Mouse (Mus musculus): ENCODE measurements around the gene Hsd17b11.
"Not testable (repeated sequence)": the region's sequence is repeated elsewhere in the genome, so short reads cannot be mapped to it uniquely, and the experiment has no call there.

Hsd17b11 gene

GRCm38 (mm10) chr5:103980705-103981560 is 40.8 kb downstream of the Hsd17b11 start:
- no peak for DNase-seq (ENCODE audit: low spot score)

GRCm38 (mm10) chr5:103977907-103978570 is 43.7 kb downstream of the Hsd17b11 start:
- DNase-seq (ENCODE audit: low spot score) = no peak

- no peak for DNase-seq (ENCODE audit: low spot score)
Measured at GRCm38 (mm10) chr5:103977297-103977696, 44.4 kb downstream of the Hsd17b11 start, which contains the start of gene Hsd17b13. Gene Hsd17b13 (minus strand): TSS chr5:103977410.

GRCm38 (mm10) chr5:103975736-103976135 is 46.0 kb downstream of the Hsd17b11 start:
- no peak for DNase-seq (ENCODE audit: low spot score)

- no peak for DNase-seq (ENCODE audit: low spot score)
Measured at GRCm38 (mm10) chr5:103972801-103973200, 48.9 kb downstream of the Hsd17b11 start.

DNA sequence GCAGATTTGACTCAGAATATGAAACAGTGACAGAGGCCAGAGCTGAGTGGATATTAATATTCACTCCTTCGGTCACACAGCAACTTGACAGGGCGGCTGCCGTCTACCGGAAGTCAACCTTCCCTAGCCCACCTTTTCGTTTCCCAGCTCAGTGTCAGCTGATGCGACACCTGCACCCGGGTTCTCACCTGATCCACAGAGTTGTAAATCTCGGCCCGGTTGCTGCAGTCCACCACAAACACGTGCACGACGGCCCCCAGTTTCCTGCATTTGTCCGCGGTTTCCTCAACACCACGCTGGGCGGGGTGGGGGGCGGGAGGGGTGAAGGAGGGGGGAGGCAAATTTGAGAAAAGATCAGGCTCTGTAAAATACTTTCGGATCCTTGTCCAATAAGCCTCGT is 49.3 kb downstream of the Hsd17b11 start:
- DNase-seq (ENCODE audit: low spot score) = no peak

GRCm38 (mm10) chr5:103971051-103971450 is 50.7 kb downstream of the Hsd17b11 start:
- no peak for DNase-seq (ENCODE audit: low spot score)

GRCm38 (mm10) chr5:103962935-103963429 is 58.7 kb downstream of the Hsd17b11 start:
- no peak for DNase-seq (ENCODE audit: low spot score)

DNA sequence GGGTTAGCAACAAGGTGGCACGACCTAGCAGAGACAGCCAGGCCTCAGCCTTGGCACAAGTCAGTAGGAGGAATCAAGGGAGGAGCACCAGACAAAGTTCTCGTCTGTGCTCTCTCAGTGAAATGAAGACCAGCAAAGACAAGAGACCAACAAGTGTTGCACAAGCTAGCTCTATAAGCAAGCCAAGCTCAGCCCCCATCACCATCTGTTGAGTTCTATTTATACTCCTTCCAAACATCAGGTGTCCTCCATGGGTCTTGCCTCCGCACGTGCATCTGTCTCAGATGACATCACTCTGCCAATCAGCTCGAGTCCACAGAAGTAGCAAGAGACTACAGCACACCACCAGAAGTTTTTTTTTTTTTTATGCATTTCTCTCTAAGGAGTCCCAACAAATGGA is 67.1 kb downstream of the Hsd17b11 start:
- DNase-seq (ENCODE audit: low spot score) = no peak

DNA sequence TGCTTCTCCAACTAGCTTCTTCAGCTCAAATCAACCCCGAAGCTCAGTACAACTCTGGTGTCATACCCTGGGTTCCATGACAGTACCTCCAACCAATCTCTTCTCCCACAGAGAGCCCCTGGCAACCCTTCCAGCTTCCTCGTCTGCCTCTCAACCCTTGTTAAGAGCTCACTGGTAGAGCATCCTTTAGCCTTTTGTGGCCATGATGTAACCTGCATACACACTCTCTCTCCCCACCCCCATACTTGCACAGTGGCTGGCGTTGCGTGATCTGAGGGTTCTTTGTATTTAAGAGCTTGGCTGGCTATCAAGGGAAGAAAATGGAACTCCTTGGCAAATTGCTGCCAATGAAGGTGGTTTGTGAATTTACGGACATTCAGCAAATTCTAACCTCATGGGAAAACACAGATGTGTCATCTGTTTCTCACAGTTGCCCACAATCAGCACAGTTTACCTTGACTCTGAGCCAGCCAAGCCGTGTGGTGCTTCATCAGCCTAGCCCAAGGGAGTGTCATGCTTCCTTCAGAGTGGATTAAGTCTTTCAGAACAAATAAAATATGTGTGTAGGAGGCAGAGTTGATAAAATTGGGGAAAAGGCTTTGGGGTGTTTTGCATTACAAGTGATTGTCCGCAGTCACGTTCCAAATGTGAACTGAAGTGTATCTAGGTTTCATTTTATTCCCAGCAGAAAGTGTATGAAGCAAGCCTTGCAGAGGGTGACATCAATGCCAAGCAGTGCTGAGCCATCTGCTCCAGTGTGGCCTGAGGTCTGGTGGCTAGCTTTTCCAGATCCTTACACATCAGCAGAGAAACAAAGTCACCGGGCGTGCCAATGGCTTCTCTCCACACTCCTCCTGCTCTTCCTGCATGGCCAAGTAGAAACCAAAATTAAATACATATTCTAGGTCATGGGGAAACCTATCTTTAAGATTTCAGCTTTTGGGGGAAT is 68.3 kb downstream of the Hsd17b11 start:
- DNase-seq (ENCODE audit: low spot score) = no peak

DNA sequence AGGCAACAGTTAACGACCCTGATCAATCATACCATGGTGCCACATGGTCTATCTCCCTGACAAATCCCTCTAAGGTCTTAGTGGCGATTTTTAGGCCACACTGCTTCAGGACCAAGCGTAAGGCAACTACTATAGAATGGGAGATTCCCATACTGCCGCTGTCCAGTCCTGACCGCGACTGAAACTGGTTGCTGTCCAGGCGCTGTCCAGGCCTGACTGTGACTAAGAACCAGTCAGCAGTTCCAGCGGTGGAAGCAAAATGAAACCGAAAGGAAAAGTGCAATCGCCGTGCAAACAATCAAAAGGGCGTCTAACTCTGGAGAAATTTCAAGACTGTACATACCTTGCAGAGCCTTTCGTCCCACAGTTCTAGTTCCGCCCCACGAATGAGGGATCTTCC is 71.6 kb downstream of the Hsd17b11 start:
- DNase-seq (ENCODE audit: low spot score) = not testable (repeated sequence)

DNA sequence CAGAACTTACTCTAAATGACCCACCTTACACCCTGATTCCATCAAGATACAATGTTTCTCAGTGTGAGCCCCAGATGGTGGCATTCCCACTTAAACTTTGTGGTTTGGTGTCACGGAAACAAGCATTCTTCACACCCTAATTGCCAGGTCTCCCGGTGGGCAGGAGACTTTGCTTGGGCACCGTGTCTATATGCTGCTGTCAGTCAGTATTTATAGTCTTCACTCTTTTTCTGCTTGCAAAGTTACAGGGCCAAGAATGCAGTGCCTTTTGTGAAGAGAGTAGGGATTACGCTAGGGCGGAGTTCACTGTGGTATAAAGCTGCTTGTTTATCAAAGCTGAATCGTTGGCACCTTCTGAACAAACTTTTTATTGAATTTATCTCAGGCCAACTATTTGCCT is 78.5 kb downstream of the Hsd17b11 start:
- DNase-seq (ENCODE audit: low spot score) = no peak

DNA sequence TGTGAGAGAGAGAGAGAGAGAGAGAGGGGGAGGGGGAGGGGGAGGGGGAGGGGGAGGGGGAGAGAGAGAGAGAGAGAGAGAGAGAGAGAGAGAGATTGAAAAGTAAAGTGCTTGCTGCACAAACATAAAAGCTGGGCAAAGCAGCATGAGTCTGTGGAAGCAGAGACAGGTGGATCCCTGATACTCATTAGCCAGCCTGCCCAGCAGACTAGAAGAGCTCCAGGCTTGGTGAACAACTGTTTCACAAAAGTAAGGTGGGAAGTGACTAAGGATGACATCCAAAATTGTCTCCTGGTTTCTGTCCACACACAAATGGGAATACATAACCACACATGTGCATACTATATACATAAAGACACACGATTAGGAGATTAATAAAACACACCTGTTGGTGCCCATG is 81.9 kb downstream of the Hsd17b11 start:
- DNase-seq (ENCODE audit: low spot score) = no peak

Data from ovary, postnatal 36 days (tissue).